Comparison of ENCODE assay signal across 13 mouse cellular contexts in genomic region chr4:34782730-34783129, GRCm38 (mm10). TPM values are rescaled to one million over a fixed set of nuclear protein-coding genes. Genes with fewer than 3 reads are reported as not detected.
DNase-seq lines count a peak whose midpoint lies in the region; ATAC-seq and TF ChIP-seq lines count a peak whose summit lies in the region.
"Had no signal": no experiment of that assay in that cellular context is flagged by ENCODE, and none has a peak within 500 bp of the region (broad histone marks: within the 10 kb centered on the region; RNA-seq: fewer than 3 reads in every experiment).

No protein-coding gene starts in this region.

- intact Hi-C loops in heart, postnatal 25 days (cut with DNase I) = no loop called here

- H3K4me3 ChIP-seq in heart, postnatal 0 days (ENCODE audit: low read depth, low read length) = no peak overlapping the region
- H3K4me3 ChIP-seq in midbrain, embryonic 10.5 days = no peak overlapping the region
- H3K4me3 ChIP-seq in midbrain, embryonic 11.5 days (ENCODE audit: low read depth, low read length) = no peak overlapping the region
- no peak overlapping the region for H3K4me3 ChIP-seq in neural tube, embryonic 15.5 days (replicated peaks)
- H3K4me3 ChIP-seq: intestine, embryonic 15.5 days; limb, embryonic 15.5 days had no signal

- H3K27me3 ChIP-seq in heart, postnatal 0 days (ENCODE audit: control insufficient read depth, insufficient read depth, low read length) = no peaks in the 10 kb centered on the region
- H3K27me3 ChIP-seq in midbrain, embryonic 10.5 days (ENCODE audit: low read depth, poor library complexity, severe bottlenecking) = no peaks in the 10 kb centered on the region
- no peaks in the 10 kb centered on the region for H3K27me3 ChIP-seq in midbrain, embryonic 11.5 days (ENCODE audit: control insufficient read depth, insufficient read depth, low read length)
- no peaks in the 10 kb centered on the region for H3K27me3 ChIP-seq in neural tube, embryonic 15.5 days (replicated peaks)
- H3K27me3 ChIP-seq: intestine, embryonic 15.5 days; limb, embryonic 15.5 days had no signal

- WGBS in heart, postnatal 0 days = 24% methylated on average over 4 of the region's 4 CpGs
- WGBS in midbrain, embryonic 10.5 days = 35% methylated on average over 4 of the region's 4 CpGs
- 34% methylated on average over 4 of the region's 4 CpGs for WGBS in midbrain, embryonic 11.5 days
- 30% methylated on average over 4 of the region's 4 CpGs for WGBS in neural tube, embryonic 15.5 days

- no peaks in the 10 kb centered on the region; the same call in 1 of the 2 replicates for H3K4me1 ChIP-seq in heart, postnatal 0 days (ENCODE audit: control insufficient read depth, insufficient read depth)
- peaks cover under 1% of the 10 kb centered on the region; the same call in 1 of the 2 replicates for H3K4me1 ChIP-seq in midbrain, embryonic 10.5 days
- H3K4me1 ChIP-seq in midbrain, embryonic 11.5 days (ENCODE audit: control insufficient read depth, insufficient read depth, low read length) = no peaks in the 10 kb centered on the region
- peaks cover under 1% of the 10 kb centered on the region; the same call in 1 of the 2 replicates for H3K4me1 ChIP-seq in neural tube, embryonic 15.5 days
- H3K4me1 ChIP-seq: intestine, embryonic 15.5 days; limb, embryonic 15.5 days had no signal

- peak; percentile 53 for TF ChIP-seq CTCF in heart, postnatal 0 days (IDR thresholded peaks at IDR 0.05; ENCODE audit: low read depth)

- no peak overlapping the region for H3K9ac ChIP-seq in heart, postnatal 0 days (replicated peaks; ENCODE audit: low read depth, low read length)
- no peak overlapping the region for H3K9ac ChIP-seq in midbrain, embryonic 11.5 days (ENCODE audit: low read length)
- H3K9ac ChIP-seq in neural tube, embryonic 15.5 days (replicated peaks) = no peak overlapping the region
- H3K9ac ChIP-seq: intestine, embryonic 15.5 days; limb, embryonic 15.5 days had no signal

- no peak for ATAC-seq in heart, postnatal 0 days (ENCODE audit: insufficient read depth, low read depth)
- ATAC-seq in midbrain, embryonic 11.5 days (ENCODE audit: low FRiP score) = no peak
- ATAC-seq in neural tube, embryonic 15.5 days (ENCODE audit: low FRiP score) = no peak
- ATAC-seq: intestine, embryonic 15.5 days had no signal

- no peaks in the 10 kb centered on the region for H3K36me3 ChIP-seq in heart, postnatal 0 days (replicated peaks; ENCODE audit: control insufficient read depth, insufficient read depth, low read length)
- no peaks in the 10 kb centered on the region for H3K36me3 ChIP-seq in midbrain, embryonic 10.5 days
- no peaks in the 10 kb centered on the region for H3K36me3 ChIP-seq in midbrain, embryonic 11.5 days (ENCODE audit: control insufficient read depth, insufficient read depth, low read length)
- H3K36me3 ChIP-seq in neural tube, embryonic 15.5 days = no peaks in the 10 kb centered on the region
- H3K36me3 ChIP-seq: intestine, embryonic 15.5 days; limb, embryonic 15.5 days had no signal

- H3K9me3 ChIP-seq in heart, postnatal 0 days (replicated peaks; ENCODE audit: control insufficient read depth, low read length) = no peaks in the 10 kb centered on the region
- 0 out of 2 replicates have a peak, but pooled peaks cover 3% of the 10 kb centered on the region for H3K9me3 ChIP-seq in midbrain, embryonic 10.5 days (replicated peaks)
- no peaks in the 10 kb centered on the region for H3K9me3 ChIP-seq in midbrain, embryonic 11.5 days (ENCODE audit: control insufficient read depth, low read length)
- no peaks in the 10 kb centered on the region for H3K9me3 ChIP-seq in neural tube, embryonic 15.5 days (replicated peaks)
- H3K9me3 ChIP-seq: intestine, embryonic 15.5 days; limb, embryonic 15.5 days had no signal

- no peak for DNase-seq in heart, postnatal 0 days (ENCODE audit: low spot score)
- no peak for DNase-seq in heart, postnatal 25 days (ENCODE audit: low spot score)
- DNase-seq in midbrain, embryonic 10.5 days (ENCODE audit: low spot score) = peak; percentile 29
- no peak for DNase-seq in midbrain, embryonic 11.5 days (ENCODE audit: low spot score, missing footprints)
- DNase-seq in ZHBTc4 (ENCODE audit: low read depth, low spot score) = peak; percentile 78
- DNase-seq in thymus, postnatal 0 days (ENCODE audit: low spot score) = peak; percentile 34
- DNase-seq in frontal cortex, adult 2 months (ENCODE audit: extremely low spot score in 1 of 2, low spot score in 1 of 2) = no peak
- DNase-seq: cerebellum, adult 9-10 months had no signal

- no peak for TF ChIP-seq EP300 in heart, postnatal 0 days (IDR thresholded peaks at IDR 0.05; ENCODE audit: low read depth)

- no peak overlapping the region for H3K27ac ChIP-seq in heart, postnatal 0 days (ENCODE audit: low read depth)
- no peak overlapping the region for H3K27ac ChIP-seq in midbrain, embryonic 10.5 days (replicated peaks)
- H3K27ac ChIP-seq in midbrain, embryonic 11.5 days (ENCODE audit: low read depth, low read length) = no peak overlapping the region
- H3K27ac ChIP-seq in neural tube, embryonic 15.5 days (replicated peaks) = no peak overlapping the region
- H3K27ac ChIP-seq: intestine, embryonic 15.5 days; limb, embryonic 15.5 days had no signal

- H3K4me2 ChIP-seq in heart, postnatal 0 days (ENCODE audit: low read depth, low read length) = no peak overlapping the region
- H3K4me2 ChIP-seq in midbrain, embryonic 11.5 days = no peak overlapping the region
- no peak overlapping the region for H3K4me2 ChIP-seq in neural tube, embryonic 15.5 days
- H3K4me2 ChIP-seq: intestine, embryonic 15.5 days; limb, embryonic 15.5 days had no signal

RNA-seq across cellular contexts. Expression of gene Smim8, which starts 4.5 kb away (rescaled TPM):
- total RNA-seq in heart, postnatal 0 days (2014; rRNA removed; ENCODE audit: low replicate concordance) = 20.8 and 33.0 TPM in 2 replicates
- polyA plus RNA-seq in heart, postnatal 0 days (2015; fragmentation: Nextera tagmentation; extraction: Ambion mirVana) = 107 and 112 TPM in 2 replicates
- 10 to 100 TPM; 57.9 to 59.8 TPM for total RNA-seq in heart, postnatal 25 days (2021)
- 38.8 and 41.5 TPM in 2 replicates for polyA plus RNA-seq in midbrain, embryonic 10.5 days (2016; fragmentation: Nextera tagmentation; extraction: Ambion mirVana)
- polyA plus RNA-seq in midbrain, embryonic 11.5 days (2014; fragmentation: Nextera tagmentation; extraction: Ambion mirVana) = 46.0 and 51.8 TPM in 2 replicates
- polyA plus RNA-seq in thymus, postnatal 0 days (2015; fragmentation: Nextera tagmentation; extraction: Ambion mirVana) = 108 TPM in 2 replicates
- 49.6 and 49.9 TPM in 2 replicates for polyA plus RNA-seq in neural tube, embryonic 15.5 days (2015; fragmentation: Nextera tagmentation; extraction: Ambion mirVana)
- polyA plus RNA-seq in frontal cortex, adult 2 months (2012; rRNA removed) = 26.4 and 27.7 TPM in 2 replicates

RNA-seq across cellular contexts. Expression of gene Gm136, which starts 26.7 kb away (rescaled TPM):
- not detected in 2 replicates for total RNA-seq in heart, postnatal 0 days (2014; rRNA removed; ENCODE audit: low replicate concordance)
- polyA plus RNA-seq in heart, postnatal 0 days (2015; fragmentation: Nextera tagmentation; extraction: Ambion mirVana) = not detected in 2 replicates
- not detected for total RNA-seq in heart, postnatal 25 days (2021)
- polyA plus RNA-seq in midbrain, embryonic 10.5 days (2016; fragmentation: Nextera tagmentation; extraction: Ambion mirVana) = not detected in 2 replicates
- polyA plus RNA-seq in midbrain, embryonic 11.5 days (2014; fragmentation: Nextera tagmentation; extraction: Ambion mirVana) = not detected in 2 replicates
- not detected in 2 replicates for polyA plus RNA-seq in thymus, postnatal 0 days (2015; fragmentation: Nextera tagmentation; extraction: Ambion mirVana)
- polyA plus RNA-seq in neural tube, embryonic 15.5 days (2015; fragmentation: Nextera tagmentation; extraction: Ambion mirVana) = not detected in 2 replicates
- polyA plus RNA-seq in frontal cortex, adult 2 months (2012; rRNA removed) = not detected in 2 replicates
- total RNA-seq: gastrocnemius, adult 18-20 months had no signal
- polyA plus RNA-seq: intestine, embryonic 15.5 days; limb, embryonic 15.5 days; neural tube, embryonic 11.5 days had no signal

RNA-seq across cellular contexts. Expression of gene Cfap206, which starts 52.7 kb away (rescaled TPM):
- not detected in 2 replicates for total RNA-seq in heart, postnatal 0 days (2014; rRNA removed; ENCODE audit: low replicate concordance)
- 0.44 TPM in 1 of 2 replicates, not detected in the other for polyA plus RNA-seq in heart, postnatal 0 days (2015; fragmentation: Nextera tagmentation; extraction: Ambion mirVana)
- under 1 TPM; 0.18 to 0.22 TPM for total RNA-seq in heart, postnatal 25 days (2021)
- polyA plus RNA-seq in midbrain, embryonic 10.5 days (2016; fragmentation: Nextera tagmentation; extraction: Ambion mirVana) = 0.46 and 0.73 TPM in 2 replicates
- 0.48 and 0.99 TPM in 2 replicates for polyA plus RNA-seq in midbrain, embryonic 11.5 days (2014; fragmentation: Nextera tagmentation; extraction: Ambion mirVana)
- polyA plus RNA-seq in thymus, postnatal 0 days (2015; fragmentation: Nextera tagmentation; extraction: Ambion mirVana) = 0.33 and 0.56 TPM in 2 replicates
- polyA plus RNA-seq in neural tube, embryonic 15.5 days (2015; fragmentation: Nextera tagmentation; extraction: Ambion mirVana) = 1.7 and 2.2 TPM in 2 replicates
- 1.9 and 2.0 TPM in 2 replicates for polyA plus RNA-seq in frontal cortex, adult 2 months (2012; rRNA removed)
- total RNA-seq: gastrocnemius, adult 18-20 months had no signal
- polyA plus RNA-seq: limb, embryonic 15.5 days had no signal

Comparison
In these comparisons a context has a peak if more than half of its experiments do, and no peak if none do; other contexts are left out.
1. DNase-seq: peak in midbrain, embryonic 10.5 days (single experiment), ZHBTc4 (single experiment) and thymus, postnatal 0 days (single experiment); none in heart, postnatal 0 days (single experiment), heart, postnatal 25 days (single experiment), midbrain, embryonic 11.5 days (single experiment) and frontal cortex, adult 2 months (0 of 2).